Mouse (Mus musculus): ENCODE data around the gene Neurl1b. TPM values are rescaled to one million over a fixed set of nuclear protein-coding genes. Genes with fewer than 3 reads are reported as not detected.

Gene Neurl1b
- total RNA-seq, 1 experiment: 0.71 TPM

DNA sequence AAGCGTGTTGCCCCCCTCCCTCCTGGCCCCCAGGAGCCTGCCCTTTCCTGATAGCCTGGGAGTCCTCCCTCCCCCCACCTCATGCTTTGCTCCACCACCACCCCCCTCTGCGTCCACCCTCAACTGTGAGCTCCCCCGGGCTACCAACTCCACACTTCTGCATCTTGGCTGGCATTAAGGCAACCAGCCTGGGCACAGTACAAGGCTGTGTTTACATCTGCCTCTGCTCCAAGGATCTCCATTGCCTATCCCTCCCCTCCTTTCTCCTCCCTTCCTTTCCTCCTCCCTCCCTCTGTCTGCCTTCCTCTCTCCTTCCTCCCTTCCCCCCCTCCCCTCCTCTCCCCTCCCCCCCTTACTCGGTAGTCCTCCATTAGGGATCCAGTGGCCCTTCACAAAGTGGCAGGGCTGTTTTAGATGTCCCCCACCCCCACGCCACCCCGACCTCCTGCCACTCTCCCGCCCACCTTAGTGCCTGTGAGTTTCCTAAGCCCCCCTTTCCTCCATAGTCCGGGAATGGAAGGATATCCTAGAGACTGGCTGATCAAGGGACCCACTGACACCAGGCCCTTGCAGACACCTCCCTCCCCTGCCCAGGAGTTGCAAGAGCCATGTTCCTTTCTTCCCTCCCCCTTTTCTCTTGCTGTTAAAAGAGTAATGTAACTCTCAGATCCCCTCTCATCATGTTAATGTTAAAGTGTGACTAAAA lies 34.2 kb upstream of the Neurl1b start:
- Histone ChIP-seq H3K9ac (ENCODE audit: insufficient read depth, low read depth, low read length, poor library complexity, severe bottlenecking) (no peak overlapping the region), H3K9me3 (ENCODE audit: control insufficient read depth, insufficient read depth, low read depth, low read length) (no peaks in the 10 kb centered on the region), H3K4me1 (ENCODE audit: control insufficient read depth in 2 of 2, insufficient read depth in 2 of 2, low read length in 2 of 2, poor library complexity in 1 of 2) (peaks cover 0 to 5% of the 10 kb centered on the region in 2 experiments; a peak in 2 of 4 replicates), H3K36me3 (ENCODE audit: control insufficient read depth, insufficient read depth, low read length, poor library complexity, severe bottlenecking) (no peaks in the 10 kb centered on the region), H3K27ac (ENCODE audit: insufficient read depth, low read depth, low read length, poor library complexity, severe bottlenecking) (no peak overlapping the region), H3K4me3 (ENCODE audit: insufficient read depth in 1 of 2, low read depth in 1 of 2, low read length in 2 of 2, poor library complexity in 1 of 2, severe bottlenecking in 1 of 2) (no peak overlapping the region)
- in situ Hi-C loops (cut with MboI; ENCODE audit: low sequenced_read_pairs in 2 of 2, unreplicated experiment in 2 of 2): no loop called here
- DNase-seq (ENCODE audit: low read depth, low spot score): no peak
- TF ChIP-seq HCFC1 (IDR thresholded peaks at IDR 0.05; ENCODE audit: borderline replicate concordance, insufficient read depth, low read length): no peak
- no peak for TF ChIP-seq ZNF384 (IDR thresholded peaks at IDR 0.05; ENCODE audit: low read depth, low read length)
- no peak for TF ChIP-seq CHD2 (IDR thresholded peaks at IDR 0.05; ENCODE audit: low read depth, low read length)
- no peak for TF ChIP-seq ZC3H11A (IDR thresholded peaks at IDR 0.05; ENCODE audit: borderline replicate concordance, low read depth, low read length)
- no peak for TF ChIP-seq MAFK (IDR thresholded peaks at IDR 0.05; ENCODE audit: insufficient read depth, low read depth, low read length)

- Histone ChIP-seq H3K4me3 (ENCODE audit: insufficient read depth in 1 of 2, low read depth in 1 of 2, low read length in 2 of 2, poor library complexity in 1 of 2, severe bottlenecking in 1 of 2) (no peak overlapping the region), H3K9ac (ENCODE audit: insufficient read depth, low read depth, low read length, poor library complexity, severe bottlenecking) (no peak overlapping the region), H3K4me1 (ENCODE audit: control insufficient read depth in 2 of 2, insufficient read depth in 2 of 2, low read length in 2 of 2, poor library complexity in 1 of 2) (peaks cover 0 to 5% of the 10 kb centered on the region in 2 experiments; a peak in 2 of 4 replicates), H3K36me3 (ENCODE audit: control insufficient read depth, insufficient read depth, low read length, poor library complexity, severe bottlenecking) (no peaks in the 10 kb centered on the region), H3K9me3 (ENCODE audit: control insufficient read depth, insufficient read depth, low read depth, low read length) (no peaks in the 10 kb centered on the region), H3K27ac (ENCODE audit: insufficient read depth, low read depth, low read length, poor library complexity, severe bottlenecking) (no peak overlapping the region)
- in situ Hi-C loops (cut with MboI; ENCODE audit: low sequenced_read_pairs in 2 of 2, unreplicated experiment in 2 of 2): no loop called here
- DNase-seq (ENCODE audit: low read depth, low spot score): no peak
- TF ChIP-seq ZC3H11A (IDR thresholded peaks at IDR 0.05; ENCODE audit: borderline replicate concordance, low read depth, low read length): no peak
- TF ChIP-seq ZNF384 (IDR thresholded peaks at IDR 0.05; ENCODE audit: low read depth, low read length): no peak
- no peak for TF ChIP-seq MAFK (IDR thresholded peaks at IDR 0.05; ENCODE audit: insufficient read depth, low read depth, low read length)
These were observed 33.6 kb upstream of the Neurl1b start for GRCm38 (mm10) chr17:26380986-26381446.

DNA sequence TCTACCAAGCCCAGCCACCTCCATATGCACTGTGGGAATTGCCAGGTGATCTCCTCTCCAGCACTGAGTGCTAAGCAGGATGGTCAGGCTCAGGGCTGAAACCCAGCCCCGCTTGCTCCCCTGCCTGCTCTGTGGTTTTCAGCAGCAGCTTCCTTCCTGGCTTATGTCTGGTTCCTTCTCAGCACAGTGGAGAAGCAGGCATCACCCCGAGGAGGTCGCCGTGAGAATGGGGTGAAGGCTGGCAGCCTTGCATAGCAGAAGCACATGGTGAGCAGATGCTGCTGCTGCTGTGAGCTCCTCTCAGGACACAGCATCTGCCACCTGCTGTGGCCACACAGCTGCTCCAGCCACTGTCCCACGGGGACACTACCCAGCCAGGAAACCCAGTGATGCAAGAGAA lies 33.0 kb upstream of the Neurl1b start:
- peaks cover 0 to 5% of the 10 kb centered on the region in 2 experiments; a peak in 2 of 4 replicates for H3K4me1 ChIP-seq (ENCODE audit: control insufficient read depth in 2 of 2, insufficient read depth in 2 of 2, low read length in 2 of 2, poor library complexity in 1 of 2)
- no peak overlapping the region for H3K4me3 ChIP-seq (ENCODE audit: insufficient read depth in 1 of 2, low read depth in 1 of 2, low read length in 2 of 2, poor library complexity in 1 of 2, severe bottlenecking in 1 of 2)
- no peak for TF ChIP-seq ZNF384 (IDR thresholded peaks at IDR 0.05; ENCODE audit: low read depth, low read length)
- no peak for TF ChIP-seq HCFC1 (IDR thresholded peaks at IDR 0.05; ENCODE audit: borderline replicate concordance, insufficient read depth, low read length)
- TF ChIP-seq MAFK (IDR thresholded peaks at IDR 0.05; ENCODE audit: insufficient read depth, low read depth, low read length): no peak
- no peak for TF ChIP-seq ZC3H11A (IDR thresholded peaks at IDR 0.05; ENCODE audit: borderline replicate concordance, low read depth, low read length)
- no peak for TF ChIP-seq CHD2 (IDR thresholded peaks at IDR 0.05; ENCODE audit: low read depth, low read length)
- H3K27ac ChIP-seq (ENCODE audit: insufficient read depth, low read depth, low read length, poor library complexity, severe bottlenecking): no peak overlapping the region
- H3K9me3 ChIP-seq (ENCODE audit: control insufficient read depth, insufficient read depth, low read depth, low read length): no peaks in the 10 kb centered on the region
- H3K9ac ChIP-seq (ENCODE audit: insufficient read depth, low read depth, low read length, poor library complexity, severe bottlenecking): no peak overlapping the region
- no peaks in the 10 kb centered on the region for H3K36me3 ChIP-seq (ENCODE audit: control insufficient read depth, insufficient read depth, low read length, poor library complexity, severe bottlenecking)
- in situ Hi-C loops (cut with MboI; ENCODE audit: low sequenced_read_pairs in 2 of 2, unreplicated experiment in 2 of 2): no loop called here
- no peak for DNase-seq (ENCODE audit: low read depth, low spot score)

GRCm38 (mm10) chr17:26382176-26382575 lies 32.5 kb upstream of the Neurl1b start:
- TF ChIP-seq MAFK (IDR thresholded peaks at IDR 0.05; ENCODE audit: insufficient read depth, low read depth, low read length) (no peak), CHD2 (IDR thresholded peaks at IDR 0.05; ENCODE audit: low read depth, low read length) (no peak), HCFC1 (IDR thresholded peaks at IDR 0.05; ENCODE audit: borderline replicate concordance, insufficient read depth, low read length) (no peak)
- Histone ChIP-seq H3K27ac (ENCODE audit: insufficient read depth, low read depth, low read length, poor library complexity, severe bottlenecking) (no peak overlapping the region), H3K36me3 (ENCODE audit: control insufficient read depth, insufficient read depth, low read length, poor library complexity, severe bottlenecking) (no peaks in the 10 kb centered on the region), H3K9me3 (ENCODE audit: control insufficient read depth, insufficient read depth, low read depth, low read length) (no peaks in the 10 kb centered on the region), H3K4me1 (ENCODE audit: control insufficient read depth in 2 of 2, insufficient read depth in 2 of 2, low read length in 2 of 2, poor library complexity in 1 of 2) (peaks cover 0 to 5% of the 10 kb centered on the region in 2 experiments; a peak in 2 of 4 replicates), H3K4me3 (ENCODE audit: insufficient read depth in 1 of 2, low read depth in 1 of 2, low read length in 2 of 2, poor library complexity in 1 of 2, severe bottlenecking in 1 of 2) (no peak overlapping the region), H3K9ac (ENCODE audit: insufficient read depth, low read depth, low read length, poor library complexity, severe bottlenecking) (no peak overlapping the region)
- DNase-seq (ENCODE audit: low read depth, low spot score): no peak
- in situ Hi-C loops (cut with MboI; ENCODE audit: low sequenced_read_pairs in 2 of 2, unreplicated experiment in 2 of 2): no loop called here

Data from ES-E14 (cell line).